Mouse (Mus musculus): ENCODE results near the gene Olfr699.
"Not testable (repeated sequence)": the region's sequence is repeated elsewhere in the genome, so short reads cannot be mapped to it uniquely, and the experiment has no call there.

Olfr699 gene

GRCm38 (mm10) chr7:106793098-106793497 lies at the start of gene Olfr699:
Gene Olfr699, minus strand, starts transcription at chr7:106793198.
- DNase-seq, result no peak

GRCm38 (mm10) chr7:106833793-106834192 lies 40.8 kb upstream of the Olfr699 start, which contains the start of gene Olfr702:
Gene Olfr702, minus strand, starts transcription at chr7:106833893.
- no peak for DNase-seq

- DNase-seq, result no peak
Measured at GRCm38 (mm10) chr7:106818414-106818813, 25.4 kb upstream of the Olfr699 start.

GRCm38 (mm10) chr7:106815775-106816174 lies 22.8 kb upstream of the Olfr699 start:
- no peak for DNase-seq

GRCm38 (mm10) chr7:106813829-106814228 lies 20.8 kb upstream of the Olfr699 start, which contains the start of gene Olfr701:
Gene Olfr701, plus strand, starts transcription at chr7:106814129.
- no peak for DNase-seq

GRCm38 (mm10) chr7:106808734-106809133 lies 15.7 kb upstream of the Olfr699 start, which contains the start of gene Olfr700:
Gene Olfr700, minus strand, starts transcription at chr7:106808834.
- no peak for DNase-seq

- DNase-seq, result no peak
Measured at GRCm38 (mm10) chr7:106788330-106788729, 4.7 kb downstream of the Olfr699 start.

GRCm38 (mm10) chr7:106761008-106761407 lies 32.0 kb downstream of the Olfr699 start:
- not testable (repeated sequence) for DNase-seq

- DNase-seq, result no peak
Measured at GRCm38 (mm10) chr7:106758800-106759199, 34.2 kb downstream of the Olfr699 start.

- no peak for DNase-seq
Measured at GRCm38 (mm10) chr7:106755297-106755696, 37.7 kb downstream of the Olfr699 start, which contains the start of gene Olfr698. Gene Olfr698, minus strand, starts transcription at chr7:106755397.

GRCm38 (mm10) chr7:106745811-106746210 lies 47.2 kb downstream of the Olfr699 start:
- DNase-seq, result no peak

- DNase-seq, result no peak
Measured at GRCm38 (mm10) chr7:106742343-106742742, 50.7 kb downstream of the Olfr699 start, which contains the start of gene Olfr697. Gene Olfr697, minus strand, starts transcription at chr7:106742443.
